10 mouse cellular contexts compared by ENCODE assay signal in genomic region chr11:95007418-95007817, GRCm38 (mm10). TPM values are rescaled to one million over a fixed set of nuclear protein-coding genes. Genes with fewer than 3 reads are reported as not detected.
A peak's percentile ranks its signal among the peaks of the same experiment; 100 is the strongest.
DNase-seq lines count a peak whose midpoint lies in the region; ATAC-seq and TF ChIP-seq lines count a peak whose summit lies in the region.
"Had no signal": no experiment of that assay in that cellular context is flagged by ENCODE, and none has a peak within 500 bp of the region (broad histone marks: within the 10 kb centered on the region; RNA-seq: fewer than 3 reads in every experiment).

No protein-coding gene starts in this region.

- peak overlapping the region; percentile 76 for H3K4me2 ChIP-seq in lung, embryonic 14.5 days
- no peak overlapping the region for H3K4me2 ChIP-seq in lung, postnatal 0 days (replicated peaks; ENCODE audit: low read depth, low read length)
- H3K4me2 ChIP-seq in forebrain, embryonic 15.5 days (replicated peaks) = peak overlapping the region; percentile 53; the same call in 1 of the 2 replicates
- no peak overlapping the region for H3K4me2 ChIP-seq in limb, embryonic 15.5 days
- no peak overlapping the region; the same call in 1 of the 2 replicates for H3K4me2 ChIP-seq in stomach, embryonic 15.5 days

- WGBS in lung, embryonic 14.5 days = 51% methylated on average over 3 of the region's 3 CpGs
- WGBS in lung, postnatal 0 days = 38% methylated on average over 3 of the region's 3 CpGs
- WGBS in forebrain, embryonic 15.5 days = 88% methylated on average over 3 of the region's 3 CpGs
- 58% methylated on average over 3 of the region's 3 CpGs for WGBS in limb, embryonic 15.5 days
- 50% methylated on average over 3 of the region's 3 CpGs for WGBS in stomach, embryonic 15.5 days

- peaks cover 36% of the 10 kb centered on the region for H3K36me3 ChIP-seq in lung, embryonic 14.5 days (ENCODE audit: insufficient read depth)
- H3K36me3 ChIP-seq in lung, postnatal 0 days (ENCODE audit: insufficient read depth, low read length) = peaks cover 16% of the 10 kb centered on the region; the same call in 1 of the 2 replicates
- H3K36me3 ChIP-seq in forebrain, embryonic 15.5 days = peaks cover 25% of the 10 kb centered on the region
- peaks cover 34% of the 10 kb centered on the region for H3K36me3 ChIP-seq in limb, embryonic 15.5 days
- peaks cover 27% of the 10 kb centered on the region for H3K36me3 ChIP-seq in stomach, embryonic 15.5 days

- no peak for ATAC-seq in lung, embryonic 14.5 days (ENCODE audit: insufficient read depth)
- no peak for ATAC-seq in lung, postnatal 0 days
- no peak for ATAC-seq in forebrain, embryonic 15.5 days (replicated peaks)
- ATAC-seq in limb, embryonic 15.5 days (ENCODE audit: insufficient number of reproducible peaks, low FRiP score, low TSS enrichment, low read depth) = no peak
- no peak for ATAC-seq in stomach, embryonic 15.5 days (ENCODE audit: insufficient read depth, low FRiP score, low read depth)

- no peak overlapping the region for H3K9ac ChIP-seq in lung, embryonic 14.5 days
- no peak overlapping the region for H3K9ac ChIP-seq in lung, postnatal 0 days (replicated peaks; ENCODE audit: low read depth)
- no peak overlapping the region for H3K9ac ChIP-seq in forebrain, embryonic 15.5 days (replicated peaks)
- no peak overlapping the region for H3K9ac ChIP-seq in limb, embryonic 15.5 days
- H3K9ac ChIP-seq in stomach, embryonic 15.5 days = no peak overlapping the region

- no peak overlapping the region for H3K4me3 ChIP-seq in lung, embryonic 14.5 days (ENCODE audit: low read depth, low read length)
- H3K4me3 ChIP-seq in lung, postnatal 0 days (ENCODE audit: low read depth, low read length) = no peak overlapping the region
- H3K4me3 ChIP-seq in forebrain, embryonic 15.5 days = no peak overlapping the region
- H3K4me3 ChIP-seq in limb, embryonic 15.5 days = no peak overlapping the region
- H3K4me3 ChIP-seq in stomach, embryonic 15.5 days (replicated peaks) = no peak overlapping the region; the same call in 1 of the 2 replicates

- DNase-seq in lung, embryonic 14.5 days = no peak
- DNase-seq in lung, postnatal 0 days (ENCODE audit: low spot score) = no peak
- no peak for DNase-seq in frontal cortex, postnatal 14 days (ENCODE audit: low spot score in 2 of 2)
- DNase-seq in right cerebral cortex, postnatal 36 days (ENCODE audit: low spot score in 2 of 2) = no peak
- DNase-seq: cerebellum, adult 8-10 months; right cerebral cortex, postnatal 25 days had no signal

- H3K27ac ChIP-seq in lung, embryonic 14.5 days (ENCODE audit: low read depth) = no peak overlapping the region
- H3K27ac ChIP-seq in lung, postnatal 0 days (ENCODE audit: low read length) = no peak overlapping the region
- H3K27ac ChIP-seq in forebrain, embryonic 15.5 days (replicated peaks) = peak overlapping the region; percentile 82
- H3K27ac ChIP-seq in limb, embryonic 15.5 days = peak overlapping the region; percentile 67; the same call in 1 of the 2 replicates
- H3K27ac ChIP-seq in stomach, embryonic 15.5 days = peak overlapping the region; percentile 84

- no peak for TF ChIP-seq EP300 in lung, postnatal 0 days (IDR thresholded peaks at IDR 0.05)

- H3K27me3 ChIP-seq in lung, embryonic 14.5 days (ENCODE audit: insufficient read depth, low read length) = no peaks in the 10 kb centered on the region
- no peaks in the 10 kb centered on the region for H3K27me3 ChIP-seq in lung, postnatal 0 days (replicated peaks; ENCODE audit: insufficient read depth, low read length)
- H3K27me3 ChIP-seq in forebrain, embryonic 15.5 days = no peaks in the 10 kb centered on the region
- no peaks in the 10 kb centered on the region for H3K27me3 ChIP-seq in limb, embryonic 15.5 days
- no peaks in the 10 kb centered on the region for H3K27me3 ChIP-seq in stomach, embryonic 15.5 days (replicated peaks)

- H3K4me1 ChIP-seq in lung, embryonic 14.5 days (ENCODE audit: insufficient read depth) = peaks cover 22% of the 10 kb centered on the region; the same call in 1 of the 2 replicates
- peaks cover 8% of the 10 kb centered on the region; the same call in 1 of the 2 replicates for H3K4me1 ChIP-seq in lung, postnatal 0 days (ENCODE audit: insufficient read depth, low read depth, low read length)
- H3K4me1 ChIP-seq in forebrain, embryonic 15.5 days = peaks cover 57% of the 10 kb centered on the region
- H3K4me1 ChIP-seq in limb, embryonic 15.5 days = peaks cover 52% of the 10 kb centered on the region
- peaks cover 38% of the 10 kb centered on the region; the same call in 1 of the 2 replicates for H3K4me1 ChIP-seq in stomach, embryonic 15.5 days

- no peak for TF ChIP-seq CTCF in lung, embryonic 14.5 days (IDR thresholded peaks at IDR 0.05; ENCODE audit: low read depth)
- no peak for TF ChIP-seq CTCF in lung, postnatal 0 days (IDR thresholded peaks at IDR 0.05)

- no peaks in the 10 kb centered on the region for H3K9me3 ChIP-seq in lung, embryonic 14.5 days (ENCODE audit: low read depth, low read length)
- no peaks in the 10 kb centered on the region for H3K9me3 ChIP-seq in lung, postnatal 0 days (ENCODE audit: low read length)
- no peaks in the 10 kb centered on the region for H3K9me3 ChIP-seq in forebrain, embryonic 15.5 days
- no peaks in the 10 kb centered on the region for H3K9me3 ChIP-seq in limb, embryonic 15.5 days
- no peaks in the 10 kb centered on the region for H3K9me3 ChIP-seq in stomach, embryonic 15.5 days

RNA-seq across cellular contexts. Expression of gene Samd14, which starts 2.3 kb away (rescaled TPM):
- polyA plus RNA-seq in lung, embryonic 14.5 days (2014; fragmentation: Nextera tagmentation; extraction: Ambion mirVana) = 22.7 and 24.5 TPM in 2 replicates
- polyA plus RNA-seq in lung, postnatal 0 days (2015; fragmentation: Nextera tagmentation; extraction: Ambion mirVana) = 5.4 and 5.8 TPM in 2 replicates
- 120 and 123 TPM in 2 replicates for polyA plus RNA-seq in forebrain, embryonic 15.5 days (2015; fragmentation: Nextera tagmentation; extraction: Ambion mirVana)
- 21.4 and 25.1 TPM in 2 replicates for polyA plus RNA-seq in limb, embryonic 15.5 days (2015; fragmentation: Nextera tagmentation; extraction: Ambion mirVana)
- polyA plus RNA-seq in stomach, embryonic 15.5 days (2015; fragmentation: Nextera tagmentation; extraction: Ambion mirVana) = 19.8 and 21.1 TPM in 2 replicates

RNA-seq across cellular contexts. Expression of gene Ppp1r9b, which starts 16.6 kb away (rescaled TPM):
- polyA plus RNA-seq in lung, embryonic 14.5 days (2014; fragmentation: Nextera tagmentation; extraction: Ambion mirVana) = 13.0 and 14.3 TPM in 2 replicates
- polyA plus RNA-seq in lung, postnatal 0 days (2015; fragmentation: Nextera tagmentation; extraction: Ambion mirVana) = 9.8 and 11.5 TPM in 2 replicates
- 23.0 and 23.9 TPM in 2 replicates for polyA plus RNA-seq in forebrain, embryonic 15.5 days (2015; fragmentation: Nextera tagmentation; extraction: Ambion mirVana)
- polyA plus RNA-seq in limb, embryonic 15.5 days (2015; fragmentation: Nextera tagmentation; extraction: Ambion mirVana) = 9.7 and 9.9 TPM in 2 replicates
- 10.3 TPM in 2 replicates for polyA plus RNA-seq in stomach, embryonic 15.5 days (2015; fragmentation: Nextera tagmentation; extraction: Ambion mirVana)

RNA-seq across cellular contexts. Expression of gene Sgca, which starts 31.3 kb away (rescaled TPM):
- 0.35 TPM in 1 of 2 replicates, not detected in the other for polyA plus RNA-seq in lung, embryonic 14.5 days (2014; fragmentation: Nextera tagmentation; extraction: Ambion mirVana)
- polyA plus RNA-seq in lung, postnatal 0 days (2015; fragmentation: Nextera tagmentation; extraction: Ambion mirVana) = 0.33 and 0.55 TPM in 2 replicates
- polyA plus RNA-seq in forebrain, embryonic 15.5 days (2015; fragmentation: Nextera tagmentation; extraction: Ambion mirVana) = not detected in 2 replicates
- 7.5 and 18.9 TPM in 2 replicates for polyA plus RNA-seq in limb, embryonic 15.5 days (2015; fragmentation: Nextera tagmentation; extraction: Ambion mirVana)
- 0.17 and 0.27 TPM in 2 replicates for polyA plus RNA-seq in stomach, embryonic 15.5 days (2015; fragmentation: Nextera tagmentation; extraction: Ambion mirVana)
- polyA plus RNA-seq: liver, adult 2 months had no signal

RNA-seq across cellular contexts. Expression of gene Pdk2, which starts 33.7 kb away (rescaled TPM):
- 24.5 and 27.4 TPM in 2 replicates for polyA plus RNA-seq in lung, embryonic 14.5 days (2014; fragmentation: Nextera tagmentation; extraction: Ambion mirVana)
- 39.3 and 51.1 TPM in 2 replicates for polyA plus RNA-seq in lung, postnatal 0 days (2015; fragmentation: Nextera tagmentation; extraction: Ambion mirVana)
- polyA plus RNA-seq in forebrain, embryonic 15.5 days (2015; fragmentation: Nextera tagmentation; extraction: Ambion mirVana) = 26.4 and 27.3 TPM in 2 replicates
- polyA plus RNA-seq in limb, embryonic 15.5 days (2015; fragmentation: Nextera tagmentation; extraction: Ambion mirVana) = 33.4 and 42.9 TPM in 2 replicates
- 30.2 and 35.1 TPM in 2 replicates for polyA plus RNA-seq in stomach, embryonic 15.5 days (2015; fragmentation: Nextera tagmentation; extraction: Ambion mirVana)

RNA-seq across cellular contexts. Expression of gene Hils1, which starts 40.0 kb away (rescaled TPM):
- polyA plus RNA-seq in lung, embryonic 14.5 days (2014; fragmentation: Nextera tagmentation; extraction: Ambion mirVana) = not detected in 2 replicates
- polyA plus RNA-seq in lung, postnatal 0 days (2015; fragmentation: Nextera tagmentation; extraction: Ambion mirVana) = not detected in 2 replicates
- not detected in 2 replicates for polyA plus RNA-seq in forebrain, embryonic 15.5 days (2015; fragmentation: Nextera tagmentation; extraction: Ambion mirVana)
- polyA plus RNA-seq in limb, embryonic 15.5 days (2015; fragmentation: Nextera tagmentation; extraction: Ambion mirVana) = 0.42 TPM in 1 of 2 replicates, not detected in the other
- not detected in 2 replicates for polyA plus RNA-seq in stomach, embryonic 15.5 days (2015; fragmentation: Nextera tagmentation; extraction: Ambion mirVana)
- polyA plus RNA-seq: liver, adult 2 months had no signal

Comparison
In these comparisons a context has a peak if more than half of its experiments do, and no peak if none do; other contexts are left out.
1. H3K4me2 ChIP-seq: peak in lung, embryonic 14.5 days (single experiment) and forebrain, embryonic 15.5 days (single experiment); none in lung, postnatal 0 days (single experiment), limb, embryonic 15.5 days (single experiment) and stomach, embryonic 15.5 days (single experiment).
2. H3K27ac ChIP-seq: peak in forebrain, embryonic 15.5 days (single experiment), limb, embryonic 15.5 days (single experiment) and stomach, embryonic 15.5 days (single experiment); none in lung, embryonic 14.5 days (single experiment) and lung, postnatal 0 days (single experiment).